Mouse (Mus musculus): ENCODE data around the gene Psmb4.

- TF ChIP-seq EP300 (IDR thresholded peaks at IDR 0.05; ENCODE audit: low read depth) = no peak; the same call in 1 of the 2 replicates
- no peak for TF ChIP-seq CTCF (IDR thresholded peaks at IDR 0.05; ENCODE audit: low read depth)
Observed at GRCm38 (mm10) chr3:94913801-94914200, 27.0 kb upstream of the Psmb4 start.

All from heart, postnatal 0 days (tissue).